Mouse (Mus musculus) urinary bladder, adult 18-20 months (tissue): Measurements from ENCODE around the gene Gpr3.

Source experiments
- DNase-seq, 2 experiments: peaks; one replicate each; pipeline ENCODE4 v3.0.0; 2022; ENCODE audit warnings: low spot score in 2 of 2, mixed read lengths in 2 of 2

Gpr3 gene

GRCm38 (mm10) chr4:133233285-133233976 is 21.1 kb upstream of the Gpr3 start:
- DNase-seq, result peak in 1 of 2 experiments; percentile 44

GRCm38 (mm10) chr4:133229582-133229981 is 17.2 kb upstream of the Gpr3 start:
- DNase-seq, result no peak

GRCm38 (mm10) chr4:133227636-133228035 is 15.3 kb upstream of the Gpr3 start:
- DNase-seq, result no peak

GRCm38 (mm10) chr4:133226073-133226472 is 13.7 kb upstream of the Gpr3 start:
- no peak for DNase-seq

- DNase-seq, result no peak
These were observed 11.5 kb upstream of the Gpr3 start for GRCm38 (mm10) chr4:133223875-133224274.

GRCm38 (mm10) chr4:133221701-133222100 is 9.4 kb upstream of the Gpr3 start:
- DNase-seq, result no peak

- peak in 1 of 2 experiments; percentile 60 for DNase-seq
These were observed 8.3 kb upstream of the Gpr3 start for GRCm38 (mm10) chr4:133220656-133221055.

- DNase-seq, result no peak
These were observed 6.4 kb upstream of the Gpr3 start for GRCm38 (mm10) chr4:133218745-133219144.

- DNase-seq, result peak in 1 of 2 experiments; percentile 50
These were observed 5.3 kb upstream of the Gpr3 start for GRCm38 (mm10) chr4:133217641-133218040.

GRCm38 (mm10) chr4:133213661-133214060 is 1.3 kb upstream of the Gpr3 start:
- no peak for DNase-seq

GRCm38 (mm10) chr4:133213268-133213590 is 893 bp upstream of the Gpr3 start:
- DNase-seq, result no peak

- peak; percentile 56 to 58 for DNase-seq
These were observed 379 bp upstream of the Gpr3 start for GRCm38 (mm10) chr4:133212562-133213267.

GRCm38 (mm10) chr4:133210788-133211390 is 1.4 kb downstream of the Gpr3 start:
- DNase-seq, result no peak

GRCm38 (mm10) chr4:133210023-133210787 is 2.1 kb downstream of the Gpr3 start:
- no peak for DNase-seq

- DNase-seq, result no peak
These were observed 3.0 kb downstream of the Gpr3 start for GRCm38 (mm10) chr4:133209366-133209765.

GRCm38 (mm10) chr4:133204379-133204778 is 8.0 kb downstream of the Gpr3 start:
- DNase-seq, result no peak

- no peak for DNase-seq
These were observed 8.7 kb downstream of the Gpr3 start for GRCm38 (mm10) chr4:133203591-133203990.

GRCm38 (mm10) chr4:133202254-133202653 is 10.1 kb downstream of the Gpr3 start:
- DNase-seq, result no peak

- DNase-seq, result peak; percentile 62 to 67
These were observed 11.1 kb downstream of the Gpr3 start for GRCm38 (mm10) chr4:133201006-133201771.

- peak in 1 of 2 experiments; percentile 28 for DNase-seq
These were observed 12.0 kb downstream of the Gpr3 start for GRCm38 (mm10) chr4:133200343-133200742.

GRCm38 (mm10) chr4:133199743-133200142 is 12.6 kb downstream of the Gpr3 start:
- DNase-seq, result no peak
